Mouse (Mus musculus): ENCODE measurements around the gene A130010J15Rik.

A130010J15Rik gene

DNA sequence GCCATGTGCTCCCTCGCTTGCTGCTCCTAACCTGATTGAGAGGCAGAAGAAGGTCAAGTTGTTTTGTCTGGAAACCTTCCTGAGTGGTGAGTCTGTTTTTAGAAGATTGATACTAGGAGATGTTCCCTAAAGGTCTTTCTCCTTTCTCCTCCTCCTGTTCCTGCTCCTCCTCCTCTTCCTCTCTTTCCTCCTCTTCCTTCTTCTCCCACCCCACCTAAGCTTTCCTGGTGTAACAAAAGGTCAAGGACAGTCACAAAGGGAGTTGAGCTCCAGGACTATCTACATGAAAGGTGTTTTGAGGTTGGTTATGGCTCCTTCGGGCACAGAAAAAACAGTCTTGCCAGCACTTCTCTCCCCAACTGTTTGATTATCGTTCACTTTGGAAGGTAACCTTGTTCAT, at the start of gene A130010J15Rik:
Gene A130010J15Rik (plus strand): TSS at position 301 of the 400 bp plus-strand sequence.
- no peak for DNase-seq (ENCODE audit: low spot score)

DNA sequence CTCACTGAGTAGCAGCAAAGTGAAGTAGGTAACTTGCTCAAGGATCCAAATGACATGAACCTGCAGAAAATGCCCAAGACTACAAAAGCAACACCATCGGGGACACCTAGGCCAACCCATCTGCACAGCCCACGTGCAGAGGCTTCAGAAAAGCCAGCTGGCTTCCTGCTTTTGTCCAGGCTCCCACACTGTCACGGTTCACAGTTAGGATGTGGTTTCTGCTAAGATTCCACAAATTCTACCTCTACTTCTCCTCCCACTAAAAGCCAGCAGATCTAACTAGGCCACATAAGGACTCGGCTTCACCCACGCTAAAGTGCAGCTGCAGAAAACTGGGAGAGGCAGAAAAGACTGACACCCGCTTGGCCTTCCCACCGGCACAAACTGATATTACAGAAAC, 45.1 kb upstream of the A130010J15Rik start:
- no peak for DNase-seq (ENCODE audit: low spot score)

DNA sequence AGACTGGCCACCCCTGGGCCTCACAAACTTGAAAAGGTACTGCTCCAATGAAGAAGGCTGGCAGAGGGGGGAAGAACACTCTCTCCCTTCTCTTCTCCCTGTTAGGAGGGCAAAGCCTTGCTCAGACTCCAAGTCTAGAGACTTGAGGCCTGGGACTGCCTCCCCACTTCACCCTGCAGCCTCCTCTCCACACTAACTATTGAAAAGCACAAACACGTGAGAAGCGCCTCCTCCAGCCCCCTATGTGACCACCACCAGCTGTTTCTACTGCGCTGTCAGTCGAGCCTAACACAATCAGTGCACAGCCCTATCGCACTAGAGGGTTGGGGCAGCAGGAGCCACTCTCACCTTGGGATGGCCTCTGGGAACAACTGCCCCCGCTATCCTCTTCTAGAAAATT, 44.6 kb upstream of the A130010J15Rik start:
- DNase-seq (ENCODE audit: low spot score), result no peak

DNA sequence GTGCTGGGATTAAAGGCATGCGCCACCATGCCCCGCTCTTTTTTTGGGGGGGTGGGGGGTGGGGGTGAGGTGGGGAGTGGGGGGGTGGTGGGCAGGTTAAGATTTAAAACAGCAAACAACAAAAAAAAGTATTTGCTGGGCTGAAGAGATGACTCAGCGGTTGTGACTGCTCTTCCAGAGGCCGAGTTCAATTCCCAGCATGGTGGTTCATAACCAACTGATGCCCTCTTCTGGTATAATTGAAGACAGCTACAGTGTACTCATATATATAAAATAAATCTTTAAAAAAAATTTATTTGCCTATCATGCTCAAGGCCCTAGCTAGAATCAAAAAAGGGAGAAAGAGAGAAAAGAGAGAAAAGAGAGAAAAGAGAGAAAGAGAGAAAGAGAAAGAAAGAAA, 42.0 kb upstream of the A130010J15Rik start:
- no peak for DNase-seq (ENCODE audit: low spot score)

DNA sequence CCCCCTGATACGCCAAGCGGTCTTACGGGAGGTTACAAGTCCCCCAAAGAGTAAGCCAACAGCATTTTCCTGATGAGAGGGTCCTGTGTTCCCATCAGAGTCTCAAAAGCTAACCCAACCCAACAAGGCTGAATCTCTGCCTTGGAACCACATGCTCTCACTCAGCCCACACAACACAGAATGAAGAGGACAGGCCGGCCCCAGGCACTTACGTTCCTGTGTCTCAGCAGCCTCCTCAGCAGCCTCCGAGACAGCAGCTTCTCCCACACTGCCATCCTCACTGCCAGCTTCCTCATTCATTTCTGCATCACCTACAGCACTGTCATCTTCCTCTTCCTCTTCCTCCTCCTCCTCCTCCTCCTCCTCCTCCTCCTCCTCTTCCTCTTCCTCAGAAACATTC, 39.8 kb upstream of the A130010J15Rik start:
- no peak for DNase-seq (ENCODE audit: low spot score)

DNA sequence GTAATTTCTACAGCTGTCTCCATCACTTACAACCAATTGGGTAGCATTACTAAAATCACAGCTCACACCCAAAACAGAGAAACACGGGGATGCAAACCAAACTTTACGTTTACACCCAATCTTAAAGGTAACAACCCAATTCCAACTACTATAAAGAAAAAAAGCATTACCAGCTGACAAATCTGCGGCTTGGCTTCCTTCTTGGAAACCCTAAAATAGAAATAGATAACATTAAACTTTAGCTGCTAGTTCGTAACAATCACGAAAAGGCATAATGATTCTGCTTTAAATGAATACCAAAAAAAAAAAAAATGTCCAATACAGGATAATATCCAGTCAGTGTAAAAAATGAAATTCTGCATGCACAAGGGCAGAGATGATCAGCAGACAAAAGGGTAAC, 38.5 kb upstream of the A130010J15Rik start:
- DNase-seq (ENCODE audit: low spot score), result no peak

DNA sequence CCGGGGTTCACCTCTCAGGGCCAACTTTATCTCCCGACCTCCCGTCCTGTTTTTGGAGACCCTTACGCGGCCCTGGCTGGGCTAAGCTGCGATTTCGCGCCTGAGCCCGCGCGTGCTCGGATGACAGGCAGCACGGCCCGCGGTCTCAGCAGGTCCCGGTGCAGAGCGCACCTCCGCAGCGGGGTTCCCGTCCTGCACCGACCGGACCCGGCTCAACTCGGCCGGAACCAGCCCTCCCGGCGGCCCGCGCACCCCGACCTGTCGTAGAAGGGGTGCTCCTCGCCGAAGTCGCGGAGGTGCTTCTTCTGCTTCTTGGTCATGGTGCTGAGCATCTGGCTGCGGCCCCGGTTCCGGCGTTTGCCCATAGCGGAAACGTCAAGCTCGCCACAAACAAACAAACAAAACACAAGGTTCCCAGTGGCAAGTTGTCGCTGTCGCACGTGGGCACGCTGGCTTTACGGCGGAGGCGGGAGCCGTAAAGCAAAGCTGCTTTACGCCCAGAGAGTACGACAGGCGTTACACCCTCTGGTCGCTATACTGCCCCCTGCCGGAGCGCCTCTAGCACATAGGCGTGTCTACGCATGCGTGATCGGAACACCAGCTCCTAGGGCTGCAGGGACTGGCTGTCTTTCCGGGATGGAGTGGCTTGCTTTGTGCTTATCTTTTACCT, 37.9 kb upstream of the A130010J15Rik start, which contains the start of gene Diexf:
Gene Diexf (minus strand): TSS at position 487 of the 670 bp plus-strand sequence.
- DNase-seq (ENCODE audit: low spot score), result peak; percentile 96

DNA sequence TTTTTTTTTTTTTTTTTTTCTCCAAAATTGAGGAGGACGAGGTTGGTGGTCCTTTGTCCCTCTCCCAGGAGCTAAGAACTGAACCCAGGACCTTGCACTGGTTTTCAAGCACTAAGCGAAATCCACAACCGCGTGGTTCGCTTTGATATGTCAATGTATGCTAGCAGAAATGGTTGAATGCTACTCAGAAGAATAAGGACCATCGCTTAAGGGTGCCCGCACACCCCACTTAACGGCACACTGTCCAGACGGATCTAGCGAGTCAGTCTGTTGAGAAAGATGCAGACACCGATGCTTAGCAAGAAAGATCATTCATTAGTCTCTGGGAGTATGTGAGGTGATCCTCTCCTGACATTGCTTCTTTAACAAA, 37.4 kb upstream of the A130010J15Rik start:
- no peak for DNase-seq (ENCODE audit: low spot score)

DNA sequence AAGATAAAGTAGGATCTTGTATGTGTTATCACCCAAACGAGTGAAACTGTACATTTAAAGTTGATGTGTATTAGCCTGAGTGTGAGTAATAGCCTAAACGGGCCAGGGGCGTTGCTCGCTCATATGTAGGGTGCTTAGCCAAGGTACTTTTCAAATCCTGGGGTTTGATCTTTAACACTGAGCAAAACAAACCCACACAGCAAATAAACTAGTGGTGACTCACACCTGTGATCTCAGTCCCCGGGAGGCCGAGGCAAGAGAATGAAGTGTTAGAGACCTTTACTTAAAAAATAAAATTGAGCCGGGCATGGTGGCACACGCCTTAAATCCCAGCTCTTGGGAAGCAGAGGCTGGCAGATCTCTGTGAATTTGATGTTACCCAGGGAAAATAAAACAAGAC, 37.0 kb upstream of the A130010J15Rik start:
- no peak for DNase-seq (ENCODE audit: low spot score)

DNA sequence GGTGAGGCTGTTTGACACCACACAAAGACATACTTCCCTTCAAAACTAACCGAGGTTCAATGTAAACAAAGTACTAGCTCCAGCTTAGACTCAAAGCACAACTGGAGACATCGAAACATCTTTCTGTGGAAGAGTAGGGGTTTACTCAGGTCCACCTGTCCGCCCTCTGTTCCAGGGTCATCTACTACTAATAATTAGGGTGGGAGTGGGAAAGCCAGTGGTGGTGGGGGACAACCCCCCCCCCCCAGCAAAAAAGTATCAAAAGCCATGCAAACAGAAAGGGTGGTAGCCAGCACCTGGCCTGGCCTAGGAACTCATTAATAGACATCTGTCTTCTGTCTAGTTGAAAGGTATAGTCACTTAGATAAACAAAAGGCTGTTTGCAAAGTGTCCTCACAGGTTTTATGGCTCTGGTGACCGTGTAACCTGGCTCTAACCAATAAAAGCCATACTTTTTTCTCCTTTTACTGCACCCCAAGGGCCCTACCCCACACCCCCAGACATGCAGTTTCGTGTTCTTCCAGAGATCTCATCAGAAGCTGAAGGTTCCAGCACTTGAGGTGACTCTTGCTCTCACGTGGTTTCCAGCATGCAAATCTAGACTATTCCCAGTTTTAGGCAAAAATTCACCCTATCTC, 36.4 kb upstream of the A130010J15Rik start:
- no peak for DNase-seq (ENCODE audit: low spot score)

DNA sequence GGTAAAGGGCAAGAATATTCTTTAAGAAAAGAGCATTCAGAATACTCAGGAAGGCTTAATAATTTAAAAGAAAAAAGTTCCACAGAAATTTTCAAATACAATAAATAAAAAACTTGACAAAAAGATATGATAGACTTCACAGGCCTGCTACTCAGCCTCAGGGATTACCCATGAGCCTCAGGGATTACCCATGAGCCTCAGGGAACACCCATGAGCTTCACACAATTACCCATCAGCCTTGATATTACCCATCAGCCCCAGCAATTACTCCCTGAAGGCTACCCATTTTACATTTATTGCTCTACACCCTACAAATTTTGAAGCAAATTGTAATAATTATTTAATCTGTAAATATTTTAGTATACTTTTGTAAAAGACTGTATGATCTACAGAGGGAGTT, 35.5 kb upstream of the A130010J15Rik start:
- no peak for DNase-seq (ENCODE audit: low spot score)

DNA sequence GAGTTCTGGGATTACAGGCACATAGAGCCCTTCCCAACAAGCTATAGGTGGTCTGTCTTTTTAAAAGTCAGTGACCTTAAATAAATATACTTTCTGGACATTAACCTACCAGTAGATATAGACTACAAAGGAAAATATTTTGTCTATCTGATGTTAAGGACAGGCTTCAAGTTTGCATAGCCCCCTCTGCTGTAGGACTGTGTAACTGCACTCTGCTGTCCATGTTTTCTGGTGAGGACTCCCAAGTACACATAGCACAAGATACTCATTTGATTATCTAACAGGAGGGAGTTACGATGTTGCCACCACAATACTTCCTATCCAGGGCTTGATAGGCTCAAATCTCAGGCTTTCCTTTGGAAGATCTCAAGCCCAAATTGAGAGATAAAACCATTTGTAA, 34.1 kb upstream of the A130010J15Rik start:
- no peak for DNase-seq (ENCODE audit: low spot score)

DNA sequence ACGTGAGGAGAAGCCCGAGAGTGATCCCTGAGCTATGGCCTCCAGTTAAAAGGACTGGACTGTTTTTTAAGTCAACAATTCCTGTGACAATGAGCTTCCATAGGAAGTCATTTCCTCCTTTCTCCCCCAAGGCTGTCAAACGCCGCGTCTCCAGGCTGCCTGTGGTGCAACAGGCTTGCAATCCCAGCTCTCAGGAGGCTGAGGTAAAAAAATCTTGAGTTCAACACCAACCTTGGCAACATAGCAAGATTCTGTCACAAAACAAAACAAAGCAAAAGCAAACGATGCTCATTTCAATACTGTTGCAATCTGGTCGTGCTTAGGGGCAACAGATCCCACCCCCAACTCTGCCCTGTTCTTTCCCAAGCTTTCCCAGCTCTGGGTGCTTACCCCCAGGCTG, 29.8 kb upstream of the A130010J15Rik start:
- DNase-seq (ENCODE audit: low spot score), result no peak

DNA sequence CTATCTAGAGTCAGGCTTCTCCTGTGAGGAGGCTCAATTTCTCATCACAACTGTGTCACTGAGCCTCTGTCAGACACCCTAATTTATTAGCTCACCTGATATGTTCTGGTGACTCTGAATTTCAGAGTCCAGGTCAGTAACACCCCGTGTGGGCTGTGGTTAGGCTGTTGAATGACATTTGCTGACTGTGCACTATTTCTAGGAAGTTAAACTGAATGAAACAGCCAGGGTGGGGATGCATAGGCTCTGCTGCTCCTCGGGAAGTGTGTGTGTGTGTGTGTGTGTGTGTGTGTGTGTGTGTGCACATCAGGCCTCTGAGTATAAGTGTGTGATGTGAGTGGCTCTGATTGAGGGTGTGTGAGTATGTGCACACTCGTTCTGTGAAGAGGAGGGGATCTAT, 29.2 kb upstream of the A130010J15Rik start:
- DNase-seq (ENCODE audit: low spot score), result no peak

DNA sequence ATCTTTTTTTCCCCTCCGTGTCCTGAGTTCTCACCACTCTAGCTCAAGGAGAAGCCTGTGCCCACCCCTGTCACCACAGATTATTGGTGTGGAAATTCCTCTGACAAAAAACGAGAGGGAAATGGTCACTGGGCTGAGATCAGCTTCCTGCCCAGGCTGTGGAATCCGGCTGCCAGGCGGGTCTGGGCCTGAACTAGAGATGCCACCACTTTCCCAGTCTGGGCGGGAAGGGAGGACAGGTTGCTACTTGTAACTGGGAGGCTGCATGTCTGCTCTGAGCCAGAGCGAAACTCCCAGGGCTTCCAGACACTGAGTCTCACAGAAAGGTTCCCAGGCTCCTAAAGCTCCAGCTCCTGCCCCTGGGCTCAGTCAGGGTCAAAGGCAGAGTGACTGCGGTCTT, 26.7 kb upstream of the A130010J15Rik start:
- DNase-seq (ENCODE audit: low spot score), result no peak

DNA sequence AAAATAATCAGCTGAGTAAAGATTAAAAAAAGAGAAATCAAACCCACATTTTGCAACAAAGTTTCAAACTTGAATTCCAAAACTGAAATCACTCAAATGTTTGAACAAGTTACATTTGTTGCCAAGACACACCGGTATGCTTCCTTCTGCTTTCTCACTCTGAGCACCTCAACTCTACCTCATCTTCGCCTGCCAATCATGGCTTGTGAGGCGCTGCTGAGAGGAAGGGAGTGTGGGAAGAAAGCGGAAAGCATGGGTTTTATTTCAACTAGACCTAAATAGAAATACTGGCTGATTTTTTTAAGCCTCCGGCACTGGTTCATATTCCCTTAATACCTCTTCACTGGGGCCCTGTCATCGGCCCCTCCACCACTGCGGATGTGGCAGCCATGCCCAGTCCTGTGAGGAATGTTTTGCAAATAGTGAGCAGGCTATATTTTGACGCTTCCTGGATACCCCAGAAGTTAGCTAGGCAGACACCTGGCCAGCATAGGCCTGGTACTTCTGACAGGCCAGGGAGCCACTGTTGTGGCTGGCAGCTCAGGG, 25.3 kb upstream of the A130010J15Rik start:
- no peak for DNase-seq (ENCODE audit: low spot score)

DNA sequence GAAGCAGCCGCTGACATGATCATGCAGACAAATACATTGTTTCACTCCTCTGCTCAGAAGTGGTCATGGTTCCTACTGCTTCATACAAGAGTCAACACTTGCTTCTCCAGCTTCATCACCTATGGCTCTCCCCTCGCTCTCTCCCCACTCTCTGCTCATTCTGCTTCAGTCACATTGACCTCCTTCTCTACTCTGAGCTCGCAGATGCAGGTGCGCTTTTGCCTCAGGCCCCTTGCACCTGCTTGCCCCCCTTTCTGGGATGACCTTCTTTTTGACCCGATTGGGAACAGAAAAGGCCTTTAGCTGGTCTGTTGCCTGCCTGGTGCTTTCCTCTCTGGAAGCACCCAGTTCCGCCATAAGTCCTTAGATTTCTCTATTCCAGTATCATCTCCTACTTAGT, 23.3 kb upstream of the A130010J15Rik start:
- DNase-seq (ENCODE audit: low spot score), result no peak

DNA sequence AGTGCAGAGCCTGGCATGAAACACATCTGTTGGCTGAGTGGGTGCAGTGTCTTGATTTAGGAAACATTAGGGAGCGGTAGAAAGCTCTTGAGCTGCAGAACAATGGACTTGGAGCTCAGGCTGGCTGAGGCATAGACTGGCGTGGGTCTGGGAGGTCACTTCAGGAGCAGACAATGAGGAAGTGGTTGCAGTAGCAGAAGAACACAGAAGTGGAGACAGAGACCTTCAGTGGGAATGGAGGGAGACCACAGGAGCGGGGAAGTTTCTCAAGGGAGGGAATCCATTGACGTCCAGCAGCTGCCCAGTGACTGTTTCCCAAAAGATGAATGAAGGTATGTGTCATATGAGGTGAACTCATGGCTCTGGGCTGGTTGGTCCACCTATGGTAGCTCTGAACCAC, 22.7 kb upstream of the A130010J15Rik start:
- DNase-seq (ENCODE audit: low spot score), result no peak

DNA sequence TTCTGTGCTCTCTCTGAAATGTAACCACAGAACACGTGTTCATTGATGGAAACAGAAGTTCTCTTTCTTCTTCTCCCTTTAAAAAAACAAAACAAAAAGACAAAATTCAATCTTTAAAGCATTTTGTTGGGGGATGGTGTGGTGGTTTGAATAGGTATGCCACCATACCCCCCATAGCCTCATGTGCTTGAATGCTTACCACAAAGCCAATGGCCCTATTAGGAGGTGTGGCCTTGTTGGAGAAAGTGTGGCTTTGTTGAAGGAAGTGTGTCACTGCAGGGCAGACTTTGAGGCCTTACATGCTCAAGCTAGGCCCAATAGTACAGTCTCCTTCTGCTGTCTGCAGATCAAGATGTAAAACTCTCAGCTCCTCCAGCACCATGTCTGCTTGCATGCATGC, 21.4 kb upstream of the A130010J15Rik start:
- DNase-seq (ENCODE audit: low spot score), result no peak

DNA sequence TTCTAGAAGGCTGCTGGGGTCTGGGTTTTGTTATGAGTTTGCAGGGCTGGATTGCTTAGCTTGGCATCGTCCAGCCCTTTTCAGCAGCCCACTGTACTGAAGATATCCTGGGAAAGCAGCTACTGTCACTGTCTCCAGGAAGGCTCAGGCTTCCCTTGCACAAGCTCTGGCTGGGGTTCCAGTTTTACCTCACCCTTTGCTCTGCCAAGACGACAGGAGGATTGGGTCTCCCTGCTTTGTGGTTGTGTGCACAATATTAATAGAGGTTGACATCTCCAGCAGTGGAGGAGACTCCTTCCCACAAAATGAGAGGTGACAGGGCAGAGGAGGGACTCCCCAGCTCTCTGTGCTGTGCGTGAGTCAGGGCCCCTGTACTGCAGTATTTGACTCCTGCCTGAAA, 18.6 kb upstream of the A130010J15Rik start:
- no peak for DNase-seq (ENCODE audit: low spot score)

DNA sequence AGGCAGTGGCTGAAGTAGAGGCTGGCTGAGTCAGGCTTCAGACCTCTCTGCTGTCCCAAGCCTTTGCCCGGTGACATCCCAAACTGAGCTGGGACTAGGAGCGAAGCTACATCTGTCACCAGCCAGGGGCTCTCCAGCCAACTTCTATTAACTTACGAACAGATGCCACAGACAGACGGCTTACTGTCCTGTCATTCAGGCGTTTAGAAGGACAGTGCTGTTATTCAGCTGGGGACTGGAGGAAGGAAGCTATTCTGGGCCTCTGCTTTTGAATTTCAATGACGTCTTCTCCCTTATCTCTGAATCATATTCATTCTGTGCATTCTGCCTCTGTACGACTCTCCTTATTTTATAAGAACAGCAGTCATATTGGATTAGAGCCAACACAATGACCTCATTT, 16.7 kb upstream of the A130010J15Rik start:
- DNase-seq (ENCODE audit: low spot score), result no peak

DNA sequence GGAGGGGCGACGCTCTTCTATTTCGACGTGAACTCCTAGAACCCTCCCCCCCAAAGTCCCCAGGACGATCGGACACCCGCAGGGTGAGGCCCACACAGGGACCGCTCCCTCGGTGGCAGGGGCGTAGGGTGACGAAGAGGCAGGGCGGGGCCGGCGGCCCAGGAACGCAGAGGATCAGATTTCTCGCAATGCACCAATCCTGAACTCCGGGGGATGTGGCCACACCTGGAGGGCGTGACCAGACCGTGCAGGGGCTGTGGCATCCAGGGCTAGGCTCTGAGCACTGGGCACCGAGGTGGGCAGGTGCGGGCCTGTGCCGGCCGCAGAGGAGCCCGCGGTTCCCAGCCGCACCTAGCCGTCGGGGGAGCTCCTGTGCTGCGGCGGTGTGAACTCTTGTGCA, 15.0 kb upstream of the A130010J15Rik start, which contains the start of gene Irf6:
Gene Irf6 (plus strand): TSS at position 240 of the 400 bp plus-strand sequence.
- peak; percentile 90 for DNase-seq (ENCODE audit: low spot score)

DNA sequence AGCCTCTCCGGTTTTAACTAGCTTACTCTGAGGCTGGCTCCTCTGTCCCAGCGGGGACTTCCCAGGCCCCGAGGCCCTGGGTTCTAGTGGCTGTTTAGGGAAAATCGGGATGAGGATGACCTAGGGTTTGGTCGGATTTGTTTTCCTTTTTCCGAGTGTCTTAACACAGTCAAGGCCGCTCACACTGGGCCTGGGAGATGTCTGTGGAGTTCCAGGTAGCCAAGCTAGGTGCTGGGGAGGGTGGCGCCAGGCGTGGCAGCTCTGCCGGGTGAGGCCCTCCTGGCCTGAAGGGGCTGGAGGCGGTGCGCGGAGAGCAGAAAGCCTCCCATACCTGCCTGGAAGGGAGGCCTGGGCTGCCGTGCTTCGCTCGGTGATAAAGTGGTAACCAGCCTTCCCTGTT, 14.3 kb upstream of the A130010J15Rik start:
- DNase-seq (ENCODE audit: low spot score), result peak; percentile 28
